Mouse (Mus musculus) liver, embryonic 16.5 days (tissue): ENCODE measurements at regions not wholly inside any gene's neighbourhood (a gene's known extent, or its start where the extent isn't known, plus 50 kb on each side); places are given as distances from the start of the nearest gene placed in this dataset.

Source experiments
- ATAC-seq: fragments of 200-750 bp; cut with Nextera tagmentation; 2 replicates; pipeline ENCODE4 v1.8.0; 2017; ENCODE audit warnings: low read depth, mild to moderate bottlenecking, moderate number of reproducible peaks, moderate library complexity
- H3K27ac ChIP-seq: fragments of 300-500 bp; sonication (generic); 2 replicates; pipeline ENCODE4 v1.5.1; 2014; ENCODE audit warnings: mild to moderate bottlenecking, low read length
- H3K27me3 ChIP-seq: fragments of 300-500 bp; sonication (generic); 2 replicates; pipeline ENCODE4 v1.6.1; 2014; ENCODE audit warnings: low read depth, low read length, mixed read lengths; ENCODE audit not compliant: control insufficient read depth, insufficient read depth
- H3K36me3 ChIP-seq: fragments of 300-500 bp; sonication (generic); 2 replicates; pipeline ENCODE4 v1.6.1; 2014; ENCODE audit warnings: mild to moderate bottlenecking; ENCODE audit not compliant: control insufficient read depth, insufficient read depth
- H3K4me1 ChIP-seq: fragments of 300-500 bp; sonication (generic); 2 replicates; pipeline ENCODE4 v1.6.1; 2014; ENCODE audit warnings: low read depth, low read length, mixed read lengths; ENCODE audit not compliant: control insufficient read depth
- H3K4me2 ChIP-seq: fragments of 300-500 bp; sonication (generic); 2 replicates; pipeline ENCODE4 v1.6.1; 2014; ENCODE audit warnings: low read depth, low read length, mixed read lengths
- H3K4me3 ChIP-seq: fragments of 300-500 bp; sonication (generic); 2 replicates; pipeline ENCODE4 v1.5.1; 2014; ENCODE audit warnings: low read depth, mild to moderate bottlenecking, low read length
- H3K9ac ChIP-seq: fragments of 300-500 bp; sonication (generic); 2 replicates; pipeline ENCODE4 v1.6.1; 2014; ENCODE audit warnings: low read depth, low read length
- H3K9me3 ChIP-seq: fragments of 300-500 bp; sonication (generic); replicated peaks from 2 replicates; pipeline ENCODE4 v1.6.1; 2016; ENCODE audit warnings: low read length; ENCODE audit not compliant: control insufficient read depth
- WGBS: fragments of 180-500 bp; shearing (Covaris S2); extraction: QIAGEN DNeasy Blood & Tissue Kit; methylation state at CpG from one replicate; pipeline ENCODE4 v1.1.7; 2014; ENCODE audit not compliant: insufficient replicate concordance; 5-methylcytosine and 5-hydroxymethylcytosine counted together

DNA sequence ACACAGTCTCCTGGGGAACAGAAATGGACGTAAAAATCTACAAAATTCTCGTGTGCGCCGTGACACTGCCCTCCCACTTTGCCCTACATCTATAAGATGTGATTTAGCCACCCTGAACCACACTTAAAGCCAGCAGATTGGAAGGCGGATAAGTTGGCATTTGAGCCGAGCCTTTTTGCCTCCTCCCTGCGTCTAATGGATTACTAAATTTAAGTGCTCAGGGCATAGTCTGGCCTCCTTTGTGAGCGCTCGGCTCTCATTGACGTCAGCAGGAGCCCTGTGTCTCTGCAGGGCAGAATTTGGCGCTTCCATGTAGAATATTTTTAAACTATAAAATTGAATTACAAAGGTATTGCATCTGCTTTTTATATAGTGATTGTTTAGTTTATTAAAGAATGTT, 165.4 kb downstream of the Gm11077 start:
- no peak overlapping the region for H3K9ac ChIP-seq
- H3K27me3 ChIP-seq: no peaks in the 10 kb centered on the region
- H3K27ac ChIP-seq: no peak overlapping the region
- H3K9me3 ChIP-seq: no peaks in the 10 kb centered on the region
- no peak for ATAC-seq
- 68% methylated on average over 11 of the region's 11 CpGs for WGBS
- no peak overlapping the region for H3K4me3 ChIP-seq
- no peaks in the 10 kb centered on the region for H3K4me1 ChIP-seq
- no peaks in the 10 kb centered on the region for H3K36me3 ChIP-seq
- H3K4me2 ChIP-seq: no peak overlapping the region

DNA sequence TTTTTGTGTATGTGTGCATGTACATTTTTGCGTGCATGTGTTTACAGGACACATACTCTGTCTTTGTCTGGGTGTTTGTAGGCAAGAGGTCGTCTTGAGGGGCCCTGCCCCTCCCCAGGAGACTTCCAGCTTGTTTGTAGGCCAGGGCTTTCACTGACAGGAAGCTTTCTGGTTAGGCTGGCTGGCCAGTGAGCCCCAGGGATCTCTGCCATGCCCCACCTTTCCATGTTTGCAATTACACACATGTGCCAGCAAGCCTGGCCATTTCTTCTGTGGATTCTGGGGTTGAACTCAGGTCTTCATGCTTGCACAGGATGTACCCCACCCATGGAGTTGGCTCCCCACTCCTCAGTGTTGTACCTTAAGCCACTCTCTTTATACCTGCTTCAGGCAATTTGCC, 166.4 kb downstream of the Gm11077 start:
- H3K36me3 ChIP-seq: no peaks in the 10 kb centered on the region
- H3K4me2 ChIP-seq: no peak overlapping the region
- no peak overlapping the region for H3K27ac ChIP-seq
- no peak overlapping the region for H3K9ac ChIP-seq
- 36% methylated on average over 2 of the region's 2 CpGs for WGBS
- no peak overlapping the region for H3K4me3 ChIP-seq
- H3K27me3 ChIP-seq: no peaks in the 10 kb centered on the region
- ATAC-seq: no peak
- no peaks in the 10 kb centered on the region for H3K4me1 ChIP-seq
- H3K9me3 ChIP-seq: no peaks in the 10 kb centered on the region

DNA sequence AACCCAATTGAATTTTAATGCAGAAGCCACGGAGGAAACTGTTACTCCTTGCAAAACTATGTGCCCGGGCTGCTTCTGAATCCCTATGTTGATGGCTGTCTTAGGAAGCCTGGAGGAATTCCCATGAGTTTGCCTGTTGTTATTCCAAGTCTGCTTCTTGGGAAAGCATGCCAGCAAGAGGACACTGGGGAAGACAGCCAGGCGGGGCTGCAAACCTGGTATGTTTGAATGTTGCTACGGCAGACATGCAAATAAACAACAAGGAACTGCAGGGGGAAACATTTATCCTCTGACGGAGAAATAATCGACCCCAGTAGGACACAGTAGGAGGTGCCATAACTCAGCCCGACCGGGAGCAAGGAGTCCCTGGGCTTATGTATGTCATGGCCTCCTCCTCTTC, 168.0 kb downstream of the Gm11077 start:
- no peaks in the 10 kb centered on the region for H3K36me3 ChIP-seq
- 55% methylated on average over 8 of the region's 8 CpGs for WGBS
- ATAC-seq: no peak

DNA sequence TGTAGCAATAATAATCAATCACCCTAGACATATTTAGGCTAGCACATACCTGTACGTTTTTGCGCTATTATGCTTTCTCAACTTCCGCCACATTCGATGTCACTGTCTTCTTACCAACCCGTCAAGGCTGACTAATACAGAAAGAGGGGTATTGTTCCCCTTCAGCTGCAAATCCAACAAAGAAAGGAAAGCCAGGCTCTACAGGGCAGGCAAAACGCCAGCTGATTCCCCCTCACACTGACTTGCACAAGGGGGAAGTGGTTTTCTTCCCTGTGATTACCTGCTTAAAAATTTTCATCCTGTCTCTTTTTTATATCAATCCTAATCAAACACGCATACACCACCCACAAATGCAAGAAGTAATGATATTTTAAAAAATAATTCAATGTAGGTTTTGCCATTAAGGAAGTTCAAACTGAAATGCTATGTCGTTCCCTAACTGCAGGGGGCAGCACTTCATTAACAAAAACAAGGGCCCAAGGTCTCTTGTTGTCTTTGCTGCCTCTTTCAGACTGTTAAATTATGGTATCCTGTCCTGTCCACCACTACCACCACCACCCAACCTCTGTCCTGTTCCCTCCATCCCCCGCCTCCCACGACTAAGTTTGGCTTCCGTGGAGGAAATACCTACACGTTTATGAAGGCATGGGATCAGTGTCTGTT, 195.4 kb downstream of the Gm11077 start:
- Histone ChIP-seq H3K27me3 (no peaks in the 10 kb centered on the region), H3K4me2 (no peak overlapping the region), H3K9ac (no peak overlapping the region), H3K4me1 (no peaks in the 10 kb centered on the region), H3K9me3 (no peaks in the 10 kb centered on the region), H3K36me3 (no peaks in the 10 kb centered on the region), H3K4me3 (no peak overlapping the region), H3K27ac (no peak overlapping the region)
- no peak for ATAC-seq
- WGBS: 37% methylated on average over 12 of the region's 12 CpGs

More for the DNA sequence above, 168.0 kb downstream of the Gm11077 start:
- H3K27me3 ChIP-seq: no peaks in the 10 kb centered on the region
- H3K27ac ChIP-seq: no peak overlapping the region
- H3K4me1 ChIP-seq: no peaks in the 10 kb centered on the region
- H3K4me2 ChIP-seq: no peak overlapping the region
- no peak overlapping the region for H3K9ac ChIP-seq
- no peak overlapping the region for H3K4me3 ChIP-seq
- no peaks in the 10 kb centered on the region for H3K9me3 ChIP-seq

DNA sequence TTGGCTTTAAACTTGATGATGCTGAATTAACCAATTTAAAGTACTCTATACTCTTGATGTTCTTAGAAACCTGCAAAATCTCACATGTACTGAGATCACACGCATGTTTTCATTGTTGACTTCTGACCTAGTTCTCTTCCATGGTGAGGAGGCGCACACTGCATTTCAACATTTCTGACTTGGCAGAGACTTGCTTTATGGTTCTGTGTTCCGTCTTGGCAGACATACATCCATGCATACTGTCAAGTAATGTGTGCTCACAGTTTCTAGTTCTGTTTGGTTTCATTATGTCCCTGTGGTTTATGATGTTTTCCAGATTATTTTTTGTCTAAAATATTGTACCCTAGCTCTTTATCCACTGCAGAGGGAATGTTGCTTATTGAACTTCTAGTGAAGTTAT, 198.5 kb downstream of the Gm11077 start:
- H3K9ac ChIP-seq: no peak overlapping the region
- no peaks in the 10 kb centered on the region for H3K9me3 ChIP-seq
- H3K27ac ChIP-seq: no peak overlapping the region
- 53% methylated on average over 3 of the region's 3 CpGs for WGBS
- no peak for ATAC-seq
- H3K27me3 ChIP-seq: no peaks in the 10 kb centered on the region
- H3K4me1 ChIP-seq: no peaks in the 10 kb centered on the region
- no peak overlapping the region for H3K4me2 ChIP-seq
- no peaks in the 10 kb centered on the region for H3K36me3 ChIP-seq
- H3K4me3 ChIP-seq: no peak overlapping the region

DNA sequence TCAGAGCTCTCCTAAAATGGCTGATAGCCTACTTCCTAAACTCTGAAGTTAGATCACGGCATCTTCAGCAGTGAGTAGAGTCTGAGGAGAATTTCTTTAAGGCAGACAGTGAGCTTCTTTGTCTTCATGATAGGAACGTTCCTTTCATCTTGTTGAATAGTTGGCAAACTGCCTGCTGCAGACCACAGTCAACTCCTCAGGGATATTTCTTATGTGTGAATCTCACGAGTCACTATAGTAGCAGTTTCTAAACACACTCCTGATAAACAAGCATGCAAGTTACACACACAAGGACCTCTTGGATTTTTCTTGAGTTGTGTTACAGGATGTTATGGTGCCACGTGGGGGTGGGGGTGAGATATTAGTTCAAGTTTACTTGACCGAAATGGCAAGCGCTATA, 205.2 kb downstream of the Gm11077 start:
- no peaks in the 10 kb centered on the region for H3K4me1 ChIP-seq
- no peak overlapping the region for H3K27ac ChIP-seq
- no peak overlapping the region for H3K9ac ChIP-seq
- H3K36me3 ChIP-seq: no peaks in the 10 kb centered on the region
- H3K4me3 ChIP-seq: no peak overlapping the region
- H3K27me3 ChIP-seq: no peaks in the 10 kb centered on the region
- no peak overlapping the region for H3K4me2 ChIP-seq
- no peaks in the 10 kb centered on the region for H3K9me3 ChIP-seq
- ATAC-seq: no peak
- 55% methylated on average over 6 of the region's 6 CpGs for WGBS

DNA sequence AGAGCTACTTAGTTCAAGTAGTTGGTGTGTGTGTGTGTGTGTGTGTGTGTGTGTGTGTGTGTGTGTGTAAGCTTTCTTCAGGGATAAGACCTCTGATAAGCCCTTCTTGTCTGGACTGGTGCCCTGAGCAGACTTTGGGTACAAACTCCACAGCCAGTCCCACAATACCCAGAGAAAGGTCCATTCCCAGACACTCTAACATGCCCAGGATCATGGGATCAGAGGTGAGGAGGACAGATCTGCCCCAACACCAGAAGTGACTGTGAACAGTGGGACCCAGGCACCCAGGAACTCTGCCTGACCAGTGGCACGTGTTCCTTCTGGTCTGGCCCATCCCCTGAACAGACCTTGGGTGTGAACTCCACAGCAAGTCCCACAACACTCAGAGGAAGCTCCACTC, 208.9 kb downstream of the Gm11077 start:
- no peaks in the 10 kb centered on the region for H3K9me3 ChIP-seq

DNA sequence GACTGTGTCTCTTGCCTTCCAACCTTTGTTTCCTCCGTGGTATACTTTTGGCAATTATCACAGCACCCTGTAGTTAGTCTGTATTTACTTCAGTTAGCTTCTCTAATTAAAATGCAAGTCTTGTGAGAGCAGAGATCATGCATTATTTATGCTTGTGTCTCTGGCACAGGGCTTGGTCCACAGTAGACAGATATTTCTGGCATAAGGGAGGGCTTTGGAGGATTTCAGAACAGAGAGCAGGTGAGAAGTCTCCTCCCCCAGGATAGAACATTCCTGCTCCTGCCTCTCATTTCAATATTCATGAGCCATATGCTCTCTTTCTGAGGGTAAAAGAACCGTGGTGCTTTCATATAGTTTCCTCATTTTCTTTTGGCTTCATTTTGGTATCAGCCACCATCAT, 217.6 kb downstream of the Gm11077 start:
- no peaks in the 10 kb centered on the region for H3K27me3 ChIP-seq
- no peaks in the 10 kb centered on the region for H3K4me1 ChIP-seq
- H3K9me3 ChIP-seq: 0 out of 2 replicates have a peak, but pooled peaks cover 2% of the 10 kb centered on the region
- H3K27ac ChIP-seq: no peak overlapping the region
- H3K36me3 ChIP-seq: no peaks in the 10 kb centered on the region
- H3K4me3 ChIP-seq: no peak overlapping the region
- H3K9ac ChIP-seq: no peak overlapping the region
- 48% methylated on average over 2 of the region's 2 CpGs for WGBS
- H3K4me2 ChIP-seq: no peak overlapping the region
- no peak for ATAC-seq

More for the DNA sequence above, 208.9 kb downstream of the Gm11077 start:
- no peak overlapping the region for H3K4me3 ChIP-seq
- 50% methylated on average over 1 of the region's 1 CpGs for WGBS
- ATAC-seq: no peak
- no peak overlapping the region for H3K4me2 ChIP-seq
- H3K27me3 ChIP-seq: no peaks in the 10 kb centered on the region
- no peaks in the 10 kb centered on the region for H3K4me1 ChIP-seq
- H3K27ac ChIP-seq: no peak overlapping the region
- no peak overlapping the region for H3K9ac ChIP-seq
- H3K36me3 ChIP-seq: no peaks in the 10 kb centered on the region

DNA sequence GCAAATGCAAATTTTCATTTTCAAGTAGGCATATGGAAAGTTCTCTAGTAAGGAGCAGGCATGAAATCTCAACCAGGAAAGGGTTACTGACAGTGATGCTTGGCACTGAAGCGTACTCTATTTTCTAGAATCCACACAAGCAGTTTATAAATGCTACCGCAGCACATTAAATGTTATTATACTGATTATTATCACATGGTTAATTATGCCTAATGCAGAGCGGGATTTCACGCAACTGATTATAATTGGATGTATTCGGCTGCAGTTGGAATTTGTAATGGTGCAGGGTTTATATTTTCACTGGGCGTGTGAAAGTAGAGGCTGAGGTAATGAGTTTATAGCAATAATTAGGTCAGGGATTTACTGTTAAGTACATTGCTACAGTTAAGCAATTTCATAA, 221.4 kb downstream of the Gm11077 start:
- no peak for ATAC-seq
- Histone ChIP-seq H3K4me2 (no peak overlapping the region), H3K27me3 (no peaks in the 10 kb centered on the region), H3K4me1 (no peaks in the 10 kb centered on the region), H3K4me3 (no peak overlapping the region), H3K27ac (no peak overlapping the region), H3K9me3 (no peaks in the 10 kb centered on the region), H3K9ac (no peak overlapping the region), H3K36me3 (no peaks in the 10 kb centered on the region)
- WGBS: 72% methylated on average over 6 of the region's 6 CpGs
